Mouse (Mus musculus) heart, adult 11 months (tissue): ENCODE results near the gene Zfp661.
A peak's percentile ranks its signal among the peaks of the same experiment; 100 is the strongest.
"Not testable (repeated sequence)": the region's sequence is repeated elsewhere in the genome, so short reads cannot be mapped to it uniquely, and the experiment has no call there.

Experiments used
- DNase-seq: peaks from one replicate; pipeline ENCODE4 v3.0.0; 2022

Zfp661 gene

DNA sequence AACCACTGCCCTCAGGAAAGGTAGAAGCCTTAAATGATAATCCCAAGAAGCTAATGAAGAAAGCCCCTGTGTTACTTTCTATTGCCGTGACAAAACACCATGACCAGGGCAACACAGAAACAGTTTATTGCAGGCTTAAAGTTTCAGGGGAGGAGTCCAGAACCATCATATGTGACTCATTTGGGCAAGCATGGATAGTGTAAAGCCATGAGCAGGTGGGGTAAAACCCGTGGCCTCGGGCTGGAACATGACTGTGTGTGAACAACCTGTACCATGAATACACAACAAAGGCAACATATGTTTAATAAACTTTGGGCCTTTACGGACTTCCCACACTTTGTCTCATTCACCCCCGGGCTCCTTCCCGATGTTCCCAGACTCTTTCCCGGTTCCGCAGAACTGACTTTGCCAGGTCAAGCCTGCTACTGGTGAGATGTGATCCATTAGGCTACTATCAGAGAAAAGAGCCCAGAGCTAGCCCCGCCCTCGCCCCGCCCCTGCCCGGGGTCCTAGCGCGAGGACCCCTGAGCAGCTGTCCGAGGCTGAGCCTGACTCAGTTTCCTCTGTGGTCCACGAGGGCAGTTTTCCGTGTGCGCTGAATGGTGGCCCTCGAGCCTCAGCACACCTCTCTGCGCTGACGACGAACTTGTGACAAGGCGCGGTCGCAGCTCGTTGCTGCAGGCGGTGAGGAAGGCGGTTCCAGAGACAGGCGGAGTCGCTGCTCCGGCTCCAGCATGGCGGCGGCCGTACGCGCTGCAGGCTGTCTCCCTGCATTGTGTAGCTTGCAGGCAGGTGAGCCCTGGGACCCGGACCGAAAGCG is at the start of gene Zfp661, which contains the start of gene Mrps5:
Gene Zfp661 (minus strand): TSS at position 401 of the 820 bp plus-strand sequence.
Gene Mrps5 (plus strand): TSS at position 529 of the 820 bp plus-strand sequence.
- peak; percentile 98 for DNase-seq

DNA sequence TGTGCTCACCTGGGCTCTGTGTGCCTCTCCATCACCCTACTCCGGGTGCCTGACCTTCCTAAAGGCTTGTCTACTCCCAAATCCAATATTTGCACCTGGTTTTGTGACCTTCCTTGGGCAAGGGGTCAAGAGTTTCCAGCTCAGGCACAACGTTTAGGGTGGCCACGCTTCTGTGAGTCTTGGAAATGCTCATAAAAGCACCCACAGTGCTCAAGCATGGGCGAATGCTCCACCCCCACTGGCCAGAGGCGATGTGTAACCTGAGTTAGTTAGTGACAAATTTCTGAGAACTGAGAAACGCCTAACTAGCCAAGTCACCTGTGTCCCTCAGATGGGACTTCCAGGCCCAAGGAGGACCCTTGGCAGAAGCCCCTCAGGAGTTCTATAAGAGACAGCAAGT is 48.7 kb upstream of the Zfp661 start:
- DNase-seq: no peak

DNA sequence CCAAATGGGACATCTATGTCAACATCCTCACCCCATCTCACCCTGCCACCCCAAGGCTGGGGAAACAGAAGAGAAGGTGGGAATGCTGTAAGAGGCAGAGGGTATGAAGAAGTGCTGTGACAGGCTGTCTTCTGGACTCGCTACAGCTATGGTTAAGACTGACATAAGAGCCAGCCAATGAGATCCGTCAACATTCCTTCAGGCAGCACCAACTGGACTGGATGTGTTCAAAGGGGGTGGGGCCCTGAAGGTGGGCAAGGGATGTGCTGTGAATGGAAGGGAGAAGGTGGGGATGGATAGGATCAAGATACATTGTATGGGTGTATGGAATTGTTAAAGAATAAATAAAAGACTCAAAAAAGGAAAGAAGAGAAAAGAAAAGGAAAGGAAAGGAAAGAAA is 45.7 kb upstream of the Zfp661 start:
- DNase-seq: no peak

DNA sequence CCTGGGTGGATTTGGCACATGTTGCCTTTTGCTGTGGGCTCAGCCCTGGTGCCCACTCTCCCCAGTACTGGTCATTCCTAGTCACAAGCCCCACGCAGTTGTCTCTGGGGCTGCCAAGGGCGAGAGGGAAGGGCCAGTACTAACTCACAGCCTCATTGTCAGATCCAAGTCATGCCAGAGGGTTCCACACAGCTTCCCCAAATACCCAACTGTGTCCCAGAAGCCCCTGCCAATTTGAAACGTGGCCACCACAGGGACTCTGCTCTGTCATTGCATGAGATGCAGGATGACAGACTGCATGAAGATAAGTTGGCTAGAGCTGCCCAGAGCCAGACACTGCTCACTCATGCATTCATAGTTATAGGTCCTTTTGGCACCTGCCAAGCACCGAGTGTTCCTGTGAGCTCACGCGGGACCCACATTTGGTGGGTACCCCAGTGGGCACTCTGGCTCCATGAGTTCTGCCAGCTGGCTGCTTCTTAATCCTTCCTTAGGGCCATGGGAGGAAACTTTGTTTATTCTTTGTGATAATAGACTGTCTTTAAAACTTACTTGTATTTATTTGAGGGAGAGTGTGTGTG is 41.2 kb upstream of the Zfp661 start:
- DNase-seq: no peak

DNA sequence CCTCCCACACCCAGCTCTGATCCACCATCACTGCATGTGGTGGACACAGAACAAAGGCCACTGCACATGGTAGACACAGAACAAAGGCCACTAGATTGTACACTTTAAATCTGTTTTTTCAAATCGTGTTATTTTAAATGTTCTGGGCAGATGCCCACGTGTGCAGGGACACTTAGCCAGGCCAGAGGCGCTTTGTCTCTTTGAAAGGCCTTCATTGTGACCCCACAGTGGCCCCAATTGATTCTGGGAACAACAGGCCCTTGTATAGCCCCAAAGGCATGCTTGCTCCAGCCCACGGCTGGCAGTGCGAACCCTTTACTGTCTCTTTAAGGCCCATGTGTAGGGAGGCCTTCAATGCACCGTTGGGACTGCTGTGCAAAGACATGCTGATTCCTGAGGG is 40.5 kb upstream of the Zfp661 start:
- no peak for DNase-seq

DNA sequence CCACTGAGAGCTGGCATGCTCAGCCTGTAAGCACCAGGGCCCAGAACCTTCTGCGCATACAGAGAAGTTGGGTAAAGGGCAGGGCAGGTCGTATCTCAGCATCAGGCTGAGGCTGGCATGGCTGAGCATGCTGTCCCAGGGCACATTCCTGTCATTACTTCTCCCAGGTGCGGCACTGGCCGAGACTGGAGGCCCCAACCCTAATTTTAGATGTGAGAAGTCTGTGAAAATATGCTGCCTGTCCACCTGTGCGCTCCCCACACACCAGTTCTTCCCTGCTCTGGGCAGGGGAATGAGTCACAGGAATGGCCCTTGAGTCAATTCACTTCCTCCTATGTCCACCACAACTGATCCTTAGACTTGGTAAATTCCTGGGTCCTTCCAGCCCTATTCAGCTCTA is 38.8 kb upstream of the Zfp661 start:
- no peak for DNase-seq

DNA sequence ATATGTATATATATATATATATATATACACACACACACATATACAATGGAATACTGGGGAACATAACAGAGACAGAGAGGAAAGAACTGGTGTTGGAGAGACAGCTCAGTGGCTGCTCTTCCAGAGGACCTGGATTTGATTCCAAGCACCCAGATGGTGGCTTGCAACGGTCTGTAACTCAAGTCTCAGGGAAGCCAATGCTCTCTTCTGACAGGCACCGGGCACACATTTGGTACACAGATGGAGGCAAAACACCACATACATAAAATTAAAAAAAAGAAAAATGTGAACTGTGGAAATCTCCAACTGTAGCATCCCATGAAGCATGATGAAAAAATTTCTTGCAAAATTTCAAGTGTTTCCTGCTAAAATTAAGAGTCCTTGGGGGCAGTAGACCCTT is 37.9 kb upstream of the Zfp661 start:
- no peak for DNase-seq

DNA sequence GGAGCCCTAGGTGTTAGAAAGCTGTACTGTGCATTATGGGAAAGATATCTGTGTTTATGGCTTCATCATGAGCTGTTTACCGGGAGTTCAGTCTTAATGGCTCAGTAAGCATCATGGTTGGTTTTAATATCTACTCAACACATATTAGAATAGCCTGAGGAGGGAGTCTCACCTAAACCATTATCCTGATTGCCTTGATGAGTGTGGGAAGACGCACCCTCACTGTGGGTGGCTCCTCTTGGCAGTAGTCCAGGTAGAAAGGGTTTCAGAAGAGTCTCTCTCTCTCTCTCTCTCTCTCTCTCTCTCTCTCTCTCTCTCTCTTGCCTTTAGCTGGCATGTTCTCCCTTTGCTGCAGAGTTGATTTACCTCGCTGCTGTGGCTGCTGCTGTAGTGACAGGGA is 35.2 kb upstream of the Zfp661 start:
- DNase-seq: no peak

DNA sequence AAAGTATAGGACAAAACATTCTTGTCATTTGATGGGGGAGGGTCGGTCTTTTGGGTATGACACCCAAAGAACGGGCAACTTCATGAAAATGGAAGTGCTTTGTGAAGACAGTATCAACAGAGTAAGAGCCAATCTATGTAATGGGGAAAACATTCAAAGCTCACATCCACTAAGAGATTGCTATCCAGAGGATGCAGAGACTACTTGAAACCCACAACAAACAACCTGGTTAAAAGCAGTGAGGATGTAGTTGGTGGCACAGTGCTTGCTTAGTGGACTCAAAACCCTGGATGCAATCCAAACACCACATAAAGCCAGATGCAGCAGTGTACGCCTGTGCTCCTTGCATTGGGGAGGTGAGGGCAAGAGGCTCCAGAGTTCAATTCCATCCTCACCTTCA is 32.4 kb upstream of the Zfp661 start:
- no peak for DNase-seq

DNA sequence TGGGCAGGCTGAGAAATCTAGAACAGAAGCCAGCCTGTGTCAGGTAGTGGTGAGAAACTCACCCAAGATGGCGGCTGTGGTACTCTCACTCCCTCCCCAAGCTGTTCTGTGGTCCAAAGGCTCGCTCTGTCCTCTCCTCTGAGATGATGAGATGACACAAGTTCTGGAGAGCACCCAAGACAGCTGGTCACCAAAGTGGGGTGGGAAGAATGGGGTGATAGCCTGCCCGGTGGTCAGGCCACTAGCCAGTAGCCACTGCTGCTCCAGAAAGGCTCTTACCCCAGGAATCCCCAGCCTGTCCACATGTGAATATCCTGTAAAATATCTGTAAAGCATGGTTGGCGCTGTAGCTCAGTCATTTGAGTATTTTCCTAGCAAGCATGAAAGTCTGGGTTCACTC is 25.4 kb upstream of the Zfp661 start:
- no peak for DNase-seq

DNA sequence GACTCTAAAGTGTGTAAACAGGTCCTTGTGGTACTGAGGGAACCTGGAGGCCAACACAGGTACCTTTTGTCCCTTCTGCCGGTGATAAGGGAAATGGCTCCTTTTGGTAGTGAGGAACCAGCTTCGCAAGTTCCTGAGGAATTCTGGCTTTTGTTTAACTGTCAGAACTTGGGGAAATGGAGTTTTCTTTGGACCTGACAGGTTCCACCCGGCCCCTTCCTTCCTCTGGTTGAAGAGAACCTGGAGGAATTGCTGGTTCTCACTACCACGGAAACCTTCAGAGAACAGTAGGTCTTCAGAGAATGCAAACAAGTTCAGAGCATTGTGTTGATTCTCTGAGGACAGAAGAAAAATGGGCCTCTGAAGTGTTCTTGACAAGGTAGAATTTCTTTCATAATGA is 24.5 kb upstream of the Zfp661 start:
- DNase-seq: no peak

DNA sequence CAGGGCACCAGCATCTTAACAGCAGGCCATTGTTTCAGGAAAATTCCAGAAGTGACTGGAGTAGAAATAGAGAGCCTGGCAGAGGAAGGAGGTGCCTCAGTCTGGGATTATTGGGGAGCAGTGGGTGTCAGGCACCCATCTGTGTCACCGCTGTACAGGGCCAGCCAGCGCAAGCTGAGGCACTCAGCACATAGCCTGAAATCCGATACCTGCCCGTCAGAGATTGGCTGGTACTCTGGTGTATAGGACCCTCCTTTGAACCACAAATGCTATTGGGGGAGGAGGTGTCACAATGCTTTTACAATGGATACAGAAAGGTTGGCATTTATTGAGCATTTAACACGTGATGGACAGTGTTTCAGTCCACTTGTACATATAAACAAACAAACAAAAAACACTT is 22.1 kb upstream of the Zfp661 start:
- DNase-seq: no peak

DNA sequence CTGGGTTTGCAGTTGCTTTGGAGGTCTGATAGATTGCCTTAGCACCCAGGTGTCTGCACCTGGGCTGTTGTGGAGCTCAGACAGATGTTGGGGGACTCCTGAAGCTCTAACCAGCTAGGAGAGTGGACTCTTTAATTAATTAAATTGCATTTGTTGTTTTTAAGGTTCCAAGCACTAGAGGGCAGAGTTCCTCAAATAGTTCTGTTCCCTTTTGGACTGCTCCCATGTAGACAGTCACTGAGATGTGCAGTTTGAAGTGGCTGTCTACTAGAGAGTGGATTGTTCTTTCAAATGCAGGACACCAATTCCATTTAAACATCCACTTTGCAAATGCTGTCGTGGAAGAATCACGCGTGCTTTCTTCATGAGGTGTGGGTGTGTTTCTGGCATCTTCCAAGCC is 21.3 kb upstream of the Zfp661 start:
- no peak for DNase-seq

DNA sequence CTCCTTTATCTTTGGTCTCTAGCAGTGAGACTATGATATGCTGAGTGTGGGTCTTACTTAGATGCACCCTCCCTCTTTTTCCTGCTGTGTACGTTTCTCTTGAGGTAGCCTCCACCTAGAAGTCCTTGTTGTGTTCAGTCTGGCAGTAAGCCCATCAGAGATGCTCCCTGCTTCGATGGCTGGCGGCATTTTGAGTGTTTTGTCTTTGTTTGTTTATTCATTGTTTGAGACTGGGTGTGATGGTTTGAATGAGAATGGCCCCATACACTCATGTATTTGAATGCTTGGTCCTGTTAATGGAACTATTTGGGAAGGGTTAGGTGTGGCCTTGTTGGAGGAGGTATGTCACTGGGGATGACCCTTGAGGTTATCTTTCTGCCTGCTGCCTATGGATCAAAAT is 18.3 kb upstream of the Zfp661 start:
- DNase-seq: no peak

DNA sequence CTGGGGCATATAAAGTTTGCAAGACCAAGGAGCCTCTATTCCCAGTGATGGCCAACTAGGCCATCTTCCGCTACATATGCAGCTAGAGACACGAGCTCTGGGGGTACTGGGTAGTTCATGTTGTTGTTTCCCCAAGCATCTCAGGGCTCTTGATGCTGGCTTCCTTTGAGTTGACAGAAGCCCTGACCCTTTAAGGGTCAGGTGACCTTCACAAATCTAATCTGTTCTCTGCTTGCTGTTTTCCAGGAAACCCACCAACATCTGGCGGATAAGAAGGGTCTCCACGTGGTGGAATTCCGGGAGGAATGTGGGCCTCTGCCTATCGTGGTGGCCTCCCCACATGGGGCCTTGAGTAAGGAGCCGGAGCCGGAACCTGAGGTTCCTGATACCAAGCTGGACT is 16.5 kb upstream of the Zfp661 start:
- DNase-seq: not testable (repeated sequence)

DNA sequence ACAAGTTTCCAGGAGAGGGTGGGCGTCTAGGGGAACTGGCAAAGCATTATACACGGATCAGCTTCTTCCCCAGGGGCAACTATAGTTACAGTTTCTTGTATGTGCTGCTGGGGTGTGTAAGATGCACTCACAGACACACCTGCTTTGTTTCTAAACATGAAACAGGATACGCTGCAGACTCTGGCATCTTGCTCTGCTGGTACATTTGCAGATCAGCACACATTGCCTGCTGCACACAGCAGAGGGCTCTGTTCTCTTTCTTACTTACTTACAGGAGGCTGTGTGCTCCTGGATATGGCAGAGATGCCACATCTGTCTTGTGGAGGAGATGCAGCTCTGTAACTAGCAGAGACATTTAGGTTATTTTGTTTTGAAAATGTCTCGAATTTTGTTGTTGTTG is 3.9 kb upstream of the Zfp661 start:
- DNase-seq: no peak

DNA sequence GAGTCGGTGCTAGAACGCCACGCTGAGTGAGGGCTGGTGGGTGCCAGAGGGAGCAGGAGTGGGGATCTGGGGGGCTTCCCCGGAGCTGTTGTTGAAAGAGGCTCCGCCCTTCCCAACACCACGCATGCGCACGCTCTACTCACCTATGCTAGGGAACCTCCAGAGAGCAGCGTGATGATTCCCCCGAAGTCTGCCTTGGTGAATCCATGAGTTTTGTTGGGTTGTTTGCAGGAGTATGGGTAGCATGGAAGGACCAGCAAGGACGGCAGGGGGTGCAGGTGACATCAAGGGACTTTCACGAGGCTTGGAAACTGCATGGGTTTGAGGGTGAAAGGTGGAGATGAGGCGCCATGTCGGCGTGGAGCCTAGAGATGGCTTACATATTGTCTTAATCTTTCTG is 3.3 kb upstream of the Zfp661 start:
- DNase-seq: peak; percentile 92

DNA sequence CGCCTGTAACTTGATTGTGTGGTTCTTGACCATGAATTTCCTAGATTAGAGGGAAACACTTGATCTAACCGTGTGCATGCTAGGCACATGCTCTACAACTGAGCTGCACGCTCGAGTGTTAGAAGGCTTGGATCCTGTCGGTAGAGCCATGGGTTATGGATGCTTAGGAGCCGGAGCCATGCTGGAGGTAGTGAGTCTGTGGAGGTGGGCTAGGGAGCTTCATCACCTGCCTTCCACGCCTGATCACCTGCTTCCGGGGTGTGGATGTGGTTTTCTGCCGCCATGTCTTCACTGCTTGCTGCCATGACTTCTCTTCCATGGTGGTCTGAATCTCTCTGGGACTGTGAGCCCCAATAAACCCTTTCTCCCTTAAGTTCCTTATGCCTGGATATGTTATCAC is 2.0 kb upstream of the Zfp661 start:
- DNase-seq: peak; percentile 83

DNA sequence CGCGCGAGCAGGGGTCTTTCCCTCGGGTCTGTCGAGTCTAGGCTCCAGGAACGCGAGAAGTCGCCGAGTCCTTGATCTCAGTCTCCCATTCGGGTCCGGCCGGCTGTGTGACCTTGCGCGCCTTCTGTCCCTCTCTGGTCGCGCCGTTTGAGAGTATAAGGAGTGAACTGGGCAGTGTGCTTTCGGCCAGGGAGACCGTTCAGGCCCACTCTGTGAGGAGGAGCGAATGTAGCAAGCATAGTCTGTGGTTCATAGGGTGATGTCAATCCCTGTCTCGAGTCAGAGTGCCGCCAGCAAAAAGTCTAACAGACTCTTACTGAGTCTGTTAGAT is 585 bp upstream of the Zfp661 start:
- DNase-seq: no peak

DNA sequence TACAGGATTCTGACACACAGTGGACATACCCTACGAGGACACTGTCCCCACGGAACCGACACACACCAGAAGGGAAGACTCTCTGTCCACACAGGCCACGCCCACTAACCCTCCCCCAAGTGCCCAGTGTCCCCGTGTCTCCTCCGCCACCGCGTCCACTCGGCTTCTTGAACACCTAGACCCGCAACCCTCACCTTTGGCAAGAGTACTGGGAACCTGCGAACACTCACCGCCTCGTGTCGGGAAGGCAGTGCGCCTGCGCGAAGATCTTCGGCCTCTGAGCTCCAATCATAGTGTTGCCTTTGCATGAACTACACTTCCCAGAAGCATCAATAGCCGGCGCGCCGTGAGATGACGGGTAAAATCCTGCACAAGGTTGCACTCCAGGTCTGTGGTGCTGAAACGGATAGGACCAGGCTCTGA is 2.4 kb downstream of the Zfp661 start:
- peak; percentile 99 for DNase-seq

DNA sequence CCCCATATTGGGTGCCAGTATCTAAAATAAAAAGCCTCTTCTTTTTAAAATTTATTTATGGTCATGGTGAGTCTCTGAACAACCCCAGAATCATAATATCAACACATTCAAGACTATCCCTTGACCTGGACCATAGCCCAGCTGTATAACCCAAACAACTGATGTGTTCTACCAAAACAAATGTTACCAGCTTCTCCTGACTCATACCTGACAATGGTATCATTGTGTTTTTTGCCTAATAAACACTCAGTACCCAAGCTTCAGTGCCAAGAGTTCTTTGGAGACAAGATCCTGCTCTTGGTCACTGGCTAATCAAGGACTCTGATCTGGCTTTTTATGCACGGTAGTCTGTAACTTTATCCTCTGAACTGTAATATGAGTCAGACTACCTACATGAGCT is 13.6 kb downstream of the Zfp661 start:
- peak; percentile 1 for DNase-seq

DNA sequence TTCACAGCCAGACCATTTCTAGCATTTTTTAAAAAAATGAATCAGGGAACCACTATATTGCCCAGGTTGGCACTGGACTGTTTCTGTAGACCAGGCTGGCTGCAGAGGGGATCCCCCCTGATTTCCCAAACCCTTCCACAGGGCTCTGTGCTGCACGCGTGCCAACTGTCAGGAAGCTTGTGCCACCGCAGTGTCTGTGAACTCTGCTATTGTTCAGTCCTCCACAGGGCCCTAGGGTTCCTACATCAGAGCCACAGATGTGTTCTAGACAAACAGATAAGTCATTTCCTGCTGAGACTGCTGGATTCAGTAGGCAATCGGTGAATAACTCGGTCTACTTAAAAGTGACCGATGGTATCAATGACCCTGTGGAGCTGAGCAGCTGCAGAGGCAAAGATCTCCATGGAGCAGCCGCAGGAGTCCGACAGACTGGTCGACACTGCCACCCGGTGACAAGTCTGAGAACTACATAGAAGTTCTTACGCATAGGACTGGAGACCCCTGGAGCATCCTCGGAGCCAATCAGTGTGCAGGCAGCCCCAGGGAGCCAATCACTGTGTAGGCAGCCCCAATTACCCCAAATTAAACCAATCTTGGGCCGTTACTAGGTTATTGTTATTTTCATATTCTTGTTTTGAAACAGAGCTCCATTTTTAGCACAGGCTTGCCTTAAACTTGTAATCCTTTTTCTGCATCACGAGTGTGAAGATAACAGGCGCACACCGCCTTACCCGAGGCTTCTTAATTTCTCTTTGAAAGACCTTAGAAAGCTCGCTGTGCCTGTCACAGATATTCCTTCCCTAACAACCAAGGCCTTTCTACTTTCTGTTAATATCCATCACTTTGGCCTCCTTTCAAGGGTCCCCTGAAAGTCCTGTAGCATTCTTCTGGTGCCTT is 27.6 kb downstream of the Zfp661 start:
- peak; percentile 96 for DNase-seq

DNA sequence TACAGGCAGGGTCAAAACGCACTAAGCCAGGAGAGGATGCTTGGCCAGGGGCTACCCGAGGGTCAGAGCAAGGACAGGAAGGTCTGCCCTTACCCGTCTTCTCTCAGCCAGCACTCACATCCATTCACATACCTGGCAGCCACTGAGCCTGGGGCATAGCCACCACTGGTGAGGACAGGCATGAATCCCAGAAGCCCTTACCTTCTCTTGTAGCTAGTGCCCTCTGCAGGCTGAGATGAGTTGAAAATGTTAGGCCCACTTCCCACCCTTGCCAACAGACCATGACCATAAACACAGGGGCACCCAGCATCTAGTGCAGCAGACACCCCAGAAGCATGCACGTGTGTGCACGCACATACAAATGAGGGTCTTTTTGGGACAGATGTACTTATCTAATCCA is 35.8 kb downstream of the Zfp661 start:
- DNase-seq: peak; percentile 85

DNA sequence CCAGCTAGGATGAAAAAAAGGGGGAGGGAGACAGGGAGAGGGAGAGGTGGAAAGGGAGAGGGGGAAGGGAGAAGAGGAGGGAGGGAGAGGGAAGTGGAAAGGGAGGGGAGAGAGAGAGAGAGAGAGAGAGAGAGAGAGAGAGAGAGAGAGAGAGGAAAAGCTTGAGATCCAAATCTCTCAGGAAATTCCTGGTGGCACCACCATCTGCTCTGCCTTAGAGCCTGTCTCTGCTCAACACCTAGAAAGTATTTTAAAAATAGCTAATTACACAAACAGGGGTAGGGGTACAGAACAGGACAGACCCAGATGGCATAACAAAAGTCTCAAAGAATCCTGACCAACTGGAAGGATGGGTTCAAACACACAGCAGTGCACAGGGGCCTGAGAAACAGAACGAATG is 36.4 kb downstream of the Zfp661 start:
- DNase-seq: no peak
